8 mouse cellular contexts compared by ENCODE assay signal in the genomic region with DNA sequence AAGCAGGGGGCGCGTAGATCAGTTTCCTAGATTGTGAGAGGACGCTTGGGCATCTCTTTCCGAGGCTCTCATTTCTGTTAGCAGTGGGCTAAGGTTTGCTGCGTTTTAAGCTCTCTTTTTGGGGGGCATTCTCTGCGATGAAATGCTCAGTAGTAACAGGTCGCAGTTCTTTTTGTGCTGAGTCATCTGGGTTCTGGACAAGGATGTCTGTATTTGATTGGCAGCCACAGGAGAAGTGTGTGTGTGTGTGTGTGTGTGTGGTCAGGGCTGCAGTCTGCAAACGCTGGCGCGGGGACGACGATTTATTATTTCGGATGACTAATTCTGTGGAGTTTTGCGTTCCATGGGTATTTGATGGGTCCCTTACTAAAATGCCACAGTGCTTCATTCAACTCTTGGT.
DNase-seq lines count a peak whose midpoint lies in the region; ATAC-seq lines count a peak whose summit lies in the region.

No protein-coding gene starts in this region.

- DNase-seq in cerebellum, postnatal 10 days, result peak; percentile 57 to 61
- no peak for DNase-seq in cerebellum, adult 11 months
- DNase-seq in adrenal gland, postnatal 14 days, result peak; percentile 64
- DNase-seq in midbrain, embryonic 11.5 days (ENCODE audit: low spot score, missing footprints), result no peak
- DNase-seq in thymus, postnatal 25 days, result no peak
- DNase-seq in urinary bladder, postnatal 14 days (ENCODE audit: low spot score), result no peak

- no peaks in the 10 kb centered on the region for H3K27me3 ChIP-seq in forebrain, embryonic 15.5 days
- H3K27me3 ChIP-seq in midbrain, embryonic 11.5 days (ENCODE audit: control insufficient read depth, insufficient read depth, low read length), result no peaks in the 10 kb centered on the region

- no peak for ATAC-seq in forebrain, embryonic 15.5 days (replicated peaks)
- ATAC-seq in midbrain, embryonic 11.5 days (ENCODE audit: low FRiP score), result no peak
- ATAC-seq in cerebellum, adult (ENCODE audit: insufficient number of reproducible peaks, low FRiP score, low TSS enrichment), result no peak

- 19% methylated on average over 14 of the region's 14 CpGs for WGBS in forebrain, embryonic 15.5 days
- 28% methylated on average over 14 of the region's 14 CpGs for WGBS in midbrain, embryonic 11.5 days

- no peak overlapping the region for H3K27ac ChIP-seq in forebrain, embryonic 15.5 days (replicated peaks)
- no peak overlapping the region for H3K27ac ChIP-seq in midbrain, embryonic 11.5 days (ENCODE audit: low read depth, low read length)

- no peaks in the 10 kb centered on the region for H3K9me3 ChIP-seq in forebrain, embryonic 15.5 days
- H3K9me3 ChIP-seq in midbrain, embryonic 11.5 days (ENCODE audit: control insufficient read depth, low read length), result no peaks in the 10 kb centered on the region

- H3K9ac ChIP-seq in forebrain, embryonic 15.5 days (replicated peaks), result no peak overlapping the region
- no peak overlapping the region for H3K9ac ChIP-seq in midbrain, embryonic 11.5 days (ENCODE audit: low read length)

- H3K4me3 ChIP-seq in forebrain, embryonic 15.5 days, result no peak overlapping the region
- no peak overlapping the region for H3K4me3 ChIP-seq in midbrain, embryonic 11.5 days (ENCODE audit: low read depth, low read length)

- peaks cover 10% of the 10 kb centered on the region; the same call in 1 of the 2 replicates for H3K4me1 ChIP-seq in forebrain, embryonic 15.5 days
- H3K4me1 ChIP-seq in midbrain, embryonic 11.5 days (ENCODE audit: control insufficient read depth, insufficient read depth, low read length), result peaks cover 7% of the 10 kb centered on the region

- no peaks in the 10 kb centered on the region for H3K36me3 ChIP-seq in forebrain, embryonic 15.5 days
- H3K36me3 ChIP-seq in midbrain, embryonic 11.5 days (ENCODE audit: control insufficient read depth, insufficient read depth, low read length), result no peaks in the 10 kb centered on the region

- H3K4me2 ChIP-seq in forebrain, embryonic 15.5 days (replicated peaks), result 0 out of 2 replicates have a peak overlapping the region, but pooled peaks have one; percentile 19
- peak overlapping the region; percentile 14; the same call in 1 of the 2 replicates for H3K4me2 ChIP-seq in midbrain, embryonic 11.5 days

Comparison
In these comparisons a context has a peak if more than half of its experiments do, and no peak if none do; other contexts are left out.
1. DNase-seq: peak in cerebellum, postnatal 10 days (2 of 2) and adrenal gland, postnatal 14 days (single experiment); none in cerebellum, adult 11 months (single experiment), midbrain, embryonic 11.5 days (single experiment), thymus, postnatal 25 days (single experiment) and urinary bladder, postnatal 14 days (single experiment).